Mouse (Mus musculus) skeletal muscle tissue, postnatal 0 days (tissue): ENCODE results near the gene Serpine1. TPM values are rescaled to one million over a fixed set of nuclear protein-coding genes. Genes with fewer than 3 reads are reported as not detected.

Source experiments
- polyA plus RNA-seq: library from polyadenylated mRNA; unstranded; fragments of >200 nt; fragmentation: Nextera tagmentation; extraction: Ambion mirVana; gene quantifications from 2 replicates; pipeline ENCODE4 v1.2.1, GENCODE M21; 2015

Gene Serpine1
- 0.50 and 0.71 TPM in 2 replicates for polyA plus RNA-seq

GRCm38 (mm10) chr5:137072079-137072960, at the start of gene Serpine1:
Serpine1 (minus strand) TSS chr5:137072268.

GRCm38 (mm10) chr5:137115866-137116847, 44.1 kb upstream of the Serpine1 start, which contains the start of gene Trim56:
Trim56 (minus strand) TSS chr5:137116209.

GRCm38 (mm10) chr5:137045402-137046323, 26.4 kb downstream of the Serpine1 start, which contains the start of gene Ap1s1:
Ap1s1 (minus strand) TSS chr5:137046135.

GRCm38 (mm10) chr5:137026092-137026491, 46.0 kb downstream of the Serpine1 start, which contains the start of gene Vgf:
Vgf (plus strand) TSS chr5:137026392.

Other genes starting within 250 kb of the Serpine1 start
- 22.9 and 24.1 TPM in 2 replicates for gene Col26a1, start 189.1 kb downstream of the Serpine1 start, polyA plus RNA-seq
- gene Ift22, start 164.1 kb downstream of the Serpine1 start, polyA plus RNA-seq: 20.8 and 25.7 TPM in 2 replicates
- 178 and 191 TPM in 2 replicates for gene Fis1, start 119.0 kb downstream of the Serpine1 start, polyA plus RNA-seq
- gene Cldn15, start 105.7 kb downstream of the Serpine1 start, polyA plus RNA-seq: 7.8 and 12.0 TPM in 2 replicates
- 13.4 and 20.1 TPM in 2 replicates for gene Plod3, start 85.2 kb downstream of the Serpine1 start, polyA plus RNA-seq
- 50.8 and 52.5 TPM in 2 replicates for gene Znhit1, start 84.2 kb downstream of the Serpine1 start, polyA plus RNA-seq
- gene Vgf, start 45.9 kb downstream of the Serpine1 start, polyA plus RNA-seq: not detected in 2 replicates
- gene Ap1s1, start 26.1 kb downstream of the Serpine1 start, polyA plus RNA-seq: 81.5 and 101 TPM in 2 replicates
- 4.1 and 5.1 TPM in 2 replicates for gene Trim56, start 43.9 kb upstream of the Serpine1 start, polyA plus RNA-seq
- gene Muc3, start 77.1 kb upstream of the Serpine1 start, polyA plus RNA-seq: not detected in 2 replicates
- 0.09 TPM in 1 of 2 replicates, not detected in the other for gene Muc3a, start 140.1 kb upstream of the Serpine1 start, polyA plus RNA-seq
- gene Ache, start 215.3 kb upstream of the Serpine1 start, polyA plus RNA-seq: 60.2 and 65.7 TPM in 2 replicates
- 35.6 and 36.9 TPM in 2 replicates for gene Ufsp1, start 222.4 kb upstream of the Serpine1 start, polyA plus RNA-seq
- gene Srrt, start 235.4 kb upstream of the Serpine1 start, polyA plus RNA-seq: 25.9 and 33.5 TPM in 2 replicates
- gene Trip6, start 242.1 kb upstream of the Serpine1 start, polyA plus RNA-seq: 32.3 and 38.1 TPM in 2 replicates